Mouse (Mus musculus) ES-Bruce4 (cell line): ENCODE measurements around the gene Fcnb.

ENCODE experiments used
- CTCF ChIP-seq: IDR thresholded peaks from one replicate; pipeline ENCODE4 v1.8.1; 2011; ENCODE audit warnings: low read depth, low read length
- EP300 ChIP-seq: IDR thresholded peaks from 2 replicates; pipeline ENCODE4 v1.6.1; 2011; ENCODE audit warnings: low read depth, low read length; ENCODE audit not compliant: insufficient read depth
- POLR2A ChIP-seq: IDR thresholded peaks from one replicate; pipeline ENCODE4 v1.8.1; 2011; ENCODE audit warnings: low read length; ENCODE audit not compliant: insufficient read depth

DNA sequence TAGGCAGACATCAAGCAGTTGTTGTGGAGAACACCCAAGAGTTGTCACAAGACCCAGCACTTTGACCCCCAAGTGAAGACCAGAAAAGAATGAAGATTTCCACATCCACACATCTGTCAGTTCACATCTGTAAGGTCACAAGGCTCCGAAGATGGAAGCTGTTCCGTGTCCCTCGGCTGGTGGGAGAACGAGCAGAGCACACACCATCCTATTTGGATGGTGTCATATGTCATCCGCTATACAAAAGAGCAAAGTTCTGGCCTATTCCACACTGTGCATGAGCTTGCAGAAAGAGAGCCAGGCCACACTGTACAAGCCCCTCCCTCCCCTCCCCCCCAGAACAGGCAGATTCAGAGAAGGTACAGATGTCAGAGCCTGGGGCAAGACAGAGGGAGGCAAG is 4.4 kb upstream of the Fcnb start:
- TF ChIP-seq POLR2A (no peak), EP300 (no peak), CTCF (no peak)
